ENCODE assay signal across 8 mouse cellular contexts in the genomic region with DNA sequence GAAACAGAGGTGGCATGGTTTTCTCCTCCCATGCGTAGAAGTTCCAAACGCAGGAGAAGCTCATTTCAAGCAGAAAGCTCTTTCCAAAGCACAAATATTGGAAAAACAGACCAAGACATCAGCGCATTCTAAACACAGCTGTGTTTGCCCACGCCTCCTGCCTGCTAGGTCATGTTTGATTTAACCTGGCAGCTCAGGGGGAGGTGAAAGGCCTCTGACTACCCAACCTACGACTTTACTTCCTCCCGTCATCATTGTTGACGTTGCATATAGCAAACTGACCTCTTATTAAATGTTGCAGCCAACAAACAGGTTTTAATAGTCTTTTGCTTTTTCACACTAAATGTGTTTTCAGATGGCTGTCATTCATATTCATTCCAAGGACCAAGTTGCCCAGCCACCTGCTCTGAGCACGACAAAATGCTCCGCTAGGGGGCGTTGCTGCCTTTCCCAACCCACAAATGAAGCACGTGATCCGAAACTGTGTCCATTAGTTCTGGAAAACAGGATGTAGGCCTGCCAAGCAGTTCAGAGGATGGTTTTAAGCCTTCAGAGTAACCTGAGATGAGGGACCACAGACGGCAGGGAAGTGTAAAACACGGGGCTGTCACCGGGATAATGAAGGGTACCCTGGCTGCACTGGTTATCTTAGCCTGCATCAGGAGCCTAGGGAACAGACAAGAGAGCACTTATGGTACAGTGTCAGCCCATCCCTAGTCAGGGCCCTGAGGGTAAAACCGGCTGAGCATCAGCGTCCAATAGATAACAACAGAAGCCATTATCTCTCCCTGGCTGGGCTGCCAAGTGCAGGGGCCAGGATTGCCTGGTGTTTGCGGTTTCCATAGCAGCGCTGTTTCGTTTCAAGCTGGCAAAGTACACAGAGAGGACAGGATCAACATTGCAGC.
A peak's percentile ranks its signal among the peaks of the same experiment; 100 is the strongest.
DNase-seq lines count a peak whose midpoint lies in the region; ATAC-seq lines count a peak whose summit lies in the region.

No protein-coding gene starts in this region.

- H3K9ac ChIP-seq in lung, embryonic 16.5 days (ENCODE audit: low read length) = no peak overlapping the region

- H3K4me1 ChIP-seq in hindbrain, embryonic 10.5 days (replicated peaks) = peaks cover 40% of the 10 kb centered on the region
- H3K4me1 ChIP-seq in lung, embryonic 16.5 days (replicated peaks; ENCODE audit: control insufficient read depth, insufficient read depth, low read length) = peaks cover 5% of the 10 kb centered on the region

- H3K4me2 ChIP-seq in lung, embryonic 16.5 days (ENCODE audit: low read depth, low read length) = no peak overlapping the region

- H3K27ac ChIP-seq in hindbrain, embryonic 10.5 days = peak overlapping the region; percentile 62
- peak overlapping the region; percentile 23; the same call in 1 of the 2 replicates for H3K27ac ChIP-seq in lung, embryonic 16.5 days (ENCODE audit: low read length)

- no peak overlapping the region for H3K4me3 ChIP-seq in hindbrain, embryonic 10.5 days
- H3K4me3 ChIP-seq in lung, embryonic 16.5 days (ENCODE audit: low read length) = no peak overlapping the region

- H3K36me3 ChIP-seq in hindbrain, embryonic 10.5 days = no peaks in the 10 kb centered on the region
- H3K36me3 ChIP-seq in lung, embryonic 16.5 days (ENCODE audit: control insufficient read depth, insufficient read depth, low read length) = no peaks in the 10 kb centered on the region

- peak; percentile 71 for ATAC-seq in lung, embryonic 16.5 days (ENCODE audit: low read depth)

- 47% methylated on average over 20 of the region's 20 CpGs for WGBS in hindbrain, embryonic 10.5 days
- WGBS in lung, embryonic 16.5 days = 21% methylated on average over 20 of the region's 20 CpGs

- H3K9me3 ChIP-seq in hindbrain, embryonic 10.5 days = no peaks in the 10 kb centered on the region
- no peaks in the 10 kb centered on the region for H3K9me3 ChIP-seq in lung, embryonic 16.5 days (ENCODE audit: control insufficient read depth, low read length)

- peak; percentile 89 for DNase-seq in ZHBTc4 (ENCODE audit: low read depth, low spot score)
- DNase-seq in cerebellum, postnatal 10 days = peak; percentile 87 to 90
- DNase-seq in frontal cortex, adult 2 months (ENCODE audit: extremely low spot score in 1 of 2, low spot score in 1 of 2) = peak; percentile 11 to 58
- DNase-seq in hindbrain, embryonic 10.5 days (ENCODE audit: low spot score) = peak; percentile 55
- DNase-seq in layer of hippocampus, adult 9-11 months = peak; percentile 84
- DNase-seq in right cerebral cortex, postnatal 10 days (ENCODE audit: low spot score in 2 of 2) = peak; percentile 75 to 84
- DNase-seq in thymus, postnatal 36 days = no peak

- H3K27me3 ChIP-seq in hindbrain, embryonic 10.5 days (ENCODE audit: insufficient read depth, poor library complexity, severe bottlenecking) = no peaks in the 10 kb centered on the region
- H3K27me3 ChIP-seq in lung, embryonic 16.5 days (ENCODE audit: control insufficient read depth, insufficient read depth, low read depth, low read length) = no peaks in the 10 kb centered on the region

Comparison
In these comparisons a context has a peak if more than half of its experiments do, and no peak if none do; other contexts are left out.
1. DNase-seq: peak in ZHBTc4 (single experiment), cerebellum, postnatal 10 days (2 of 2), frontal cortex, adult 2 months (2 of 2), hindbrain, embryonic 10.5 days (single experiment), layer of hippocampus, adult 9-11 months (single experiment) and right cerebral cortex, postnatal 10 days (2 of 2); none in thymus, postnatal 36 days (0 of 2).